8 mouse cellular contexts compared by ENCODE assay signal in genomic region chr19:5636571-5637041, GRCm38 (mm10). TPM values are rescaled to one million over a fixed set of nuclear protein-coding genes. Genes with fewer than 3 reads are reported as not detected.
DNase-seq lines count a peak whose midpoint lies in the region; ATAC-seq and TF ChIP-seq lines count a peak whose summit lies in the region.

No protein-coding gene starts in this region.

- H3K4me1 ChIP-seq in embryonic facial prominence, embryonic 11.5 days (ENCODE audit: control insufficient read depth, insufficient read depth, low read length): peaks cover 6% of the 10 kb centered on the region
- peaks cover 18% of the 10 kb centered on the region for H3K4me1 ChIP-seq in limb, embryonic 14.5 days (ENCODE audit: control insufficient read depth, insufficient read depth, low read length)

- peak overlapping the region; percentile 93 for H3K4me2 ChIP-seq in embryonic facial prominence, embryonic 11.5 days (ENCODE audit: low read depth, low read length)
- peak overlapping the region; percentile 95 for H3K4me2 ChIP-seq in limb, embryonic 14.5 days (replicated peaks; ENCODE audit: low read depth, low read length, severe bottlenecking)

- WGBS in embryonic facial prominence, embryonic 11.5 days: 43% methylated on average over 12 of the region's 12 CpGs
- 34% methylated on average over 12 of the region's 12 CpGs for WGBS in limb, embryonic 14.5 days

- peak overlapping the region; percentile 91 for H3K9ac ChIP-seq in embryonic facial prominence, embryonic 11.5 days (replicated peaks; ENCODE audit: low read length)
- peak overlapping the region; percentile 88 for H3K9ac ChIP-seq in limb, embryonic 14.5 days (ENCODE audit: low read depth, low read length, severe bottlenecking)

- H3K27ac ChIP-seq in embryonic facial prominence, embryonic 11.5 days (replicated peaks; ENCODE audit: low read depth, low read length): peak overlapping the region; percentile 86
- peak overlapping the region; percentile 86 for H3K27ac ChIP-seq in limb, embryonic 14.5 days (replicated peaks; ENCODE audit: low read depth, low read length)

- intact Hi-C loops in heart, postnatal 10 days (cut with DNase I): no loop called here

- TF ChIP-seq POLR2A in limb, embryonic 14.5 days (IDR thresholded peaks at IDR 0.05; ENCODE audit: borderline replicate concordance, extremely low read depth, insufficient read depth, insufficient read length): no peak

- ATAC-seq in embryonic facial prominence, embryonic 11.5 days (replicated peaks; ENCODE audit: insufficient number of reproducible peaks, low FRiP score, low TSS enrichment, low read depth): 0 out of 2 replicates have a peak, but pooled peaks have one; percentile 12
- no peak for ATAC-seq in limb, embryonic 14.5 days (ENCODE audit: low FRiP score, low read depth)
- ATAC-seq in monocyte, adult 5-6 weeks (replicated peaks; ENCODE audit: insufficient number of reproducible peaks, low FRiP score, low TSS enrichment, poor library complexity, severe bottlenecking): peak; percentile 6
- ATAC-seq in megakaryocyte-erythroid progenitor cell, adult 5-6 weeks (replicated peaks; ENCODE audit: low FRiP score, low TSS enrichment, poor library complexity, severe bottlenecking): no peak

- peak overlapping the region; percentile 49 for H3K4me3 ChIP-seq in embryonic facial prominence, embryonic 11.5 days (ENCODE audit: low read depth, low read length)
- H3K4me3 ChIP-seq in limb, embryonic 14.5 days (replicated peaks; ENCODE audit: low read length): peak overlapping the region; percentile 82

- peak; percentile 48 for DNase-seq in layer of hippocampus, adult 9-10 months (ENCODE audit: low spot score)
- DNase-seq in layer of hippocampus, postnatal 25 days (ENCODE audit: extremely low spot score in 1 of 2, low spot score in 1 of 2): no peak
- DNase-seq in embryonic facial prominence, embryonic 11.5 days (ENCODE audit: low spot score): no peak
- peak; percentile 55 to 70 for DNase-seq in heart, postnatal 10 days
- peak; percentile 33 for DNase-seq in limb, embryonic 14.5 days (ENCODE audit: low spot score)
- DNase-seq in thymus, postnatal 36 days: no peak

- H3K27me3 ChIP-seq in embryonic facial prominence, embryonic 11.5 days (ENCODE audit: control insufficient read depth, insufficient read depth, low read length): no peaks in the 10 kb centered on the region
- H3K27me3 ChIP-seq in limb, embryonic 14.5 days (ENCODE audit: control insufficient read depth, insufficient read depth, low read length): no peaks in the 10 kb centered on the region

- H3K36me3 ChIP-seq in embryonic facial prominence, embryonic 11.5 days (replicated peaks; ENCODE audit: control insufficient read depth, insufficient read depth, low read depth, low read length): peaks cover 7% of the 10 kb centered on the region
- H3K36me3 ChIP-seq in limb, embryonic 14.5 days (ENCODE audit: control insufficient read depth, insufficient read depth, low read length): peaks cover 31% of the 10 kb centered on the region

- no peaks in the 10 kb centered on the region for H3K9me3 ChIP-seq in embryonic facial prominence, embryonic 11.5 days (replicated peaks; ENCODE audit: control insufficient read depth, low read length)
- H3K9me3 ChIP-seq in limb, embryonic 14.5 days (ENCODE audit: control insufficient read depth, low read length): no peaks in the 10 kb centered on the region

RNA-seq across cellular contexts. Expression of gene Rela, which starts 0.7 kb away (rescaled TPM):
- 10 to 100 TPM; 20.6 to 22.0 TPM for total RNA-seq in layer of hippocampus, postnatal 25 days (2021)
- 37.0 and 39.1 TPM in 2 replicates for polyA plus RNA-seq in embryonic facial prominence, embryonic 11.5 days (2014; fragmentation: Nextera tagmentation; extraction: Ambion mirVana)
- 10 to 100 TPM; 32.6 to 38.2 TPM for total RNA-seq in heart, postnatal 10 days (2021)
- 59.8 and 88.7 TPM in 2 replicates for polyA plus RNA-seq in limb, embryonic 14.5 days (2012; rRNA removed)
- polyA plus RNA-seq in limb, embryonic 14.5 days (2014; fragmentation: Nextera tagmentation; extraction: Ambion mirVana): 54.8 and 57.2 TPM in 2 replicates
- 58.6 to 89.7 TPM (median 73.2 TPM) in 3 replicates for total RNA-seq in monocyte, adult 5-6 weeks (2017)
- total RNA-seq in megakaryocyte-erythroid progenitor cell, adult 5-6 weeks (2014; fragmentation: Nextera tagmentation): 64.8 and 66.0 TPM in 2 replicates
- 36.1 and 49.7 TPM in 2 replicates for total RNA-seq in megakaryocyte-erythroid progenitor cell, adult 5-6 weeks (2017)

RNA-seq across cellular contexts. Expression of gene Kat5, which starts 26.6 kb away (rescaled TPM):
- 10 to 100 TPM; 83.1 to 87.8 TPM for total RNA-seq in layer of hippocampus, postnatal 25 days (2021)
- polyA plus RNA-seq in embryonic facial prominence, embryonic 11.5 days (2014; fragmentation: Nextera tagmentation; extraction: Ambion mirVana): 28.9 and 32.2 TPM in 2 replicates
- total RNA-seq in heart, postnatal 10 days (2021): 10 to 100 TPM; 34.2 to 43.5 TPM
- polyA plus RNA-seq in limb, embryonic 14.5 days (2012; rRNA removed): 115 and 127 TPM in 2 replicates
- 27.4 and 34.6 TPM in 2 replicates for polyA plus RNA-seq in limb, embryonic 14.5 days (2014; fragmentation: Nextera tagmentation; extraction: Ambion mirVana)
- 65.5 to 109 TPM (median 99.2 TPM) in 3 replicates for total RNA-seq in monocyte, adult 5-6 weeks (2017)
- total RNA-seq in megakaryocyte-erythroid progenitor cell, adult 5-6 weeks (2014; fragmentation: Nextera tagmentation): 46.2 and 55.6 TPM in 2 replicates
- total RNA-seq in megakaryocyte-erythroid progenitor cell, adult 5-6 weeks (2017): 60.7 and 86.1 TPM in 2 replicates

RNA-seq across cellular contexts. Expression of gene Sipa1, which starts 26.9 kb away (rescaled TPM):
- 10 to 100 TPM; 15.3 to 16.1 TPM for total RNA-seq in layer of hippocampus, postnatal 25 days (2021)
- 12.4 and 13.2 TPM in 2 replicates for polyA plus RNA-seq in embryonic facial prominence, embryonic 11.5 days (2014; fragmentation: Nextera tagmentation; extraction: Ambion mirVana)
- total RNA-seq in heart, postnatal 10 days (2021): 10 to 100 TPM; 44.2 to 49.6 TPM
- 62.5 and 86.0 TPM in 2 replicates for polyA plus RNA-seq in limb, embryonic 14.5 days (2012; rRNA removed)
- polyA plus RNA-seq in limb, embryonic 14.5 days (2014; fragmentation: Nextera tagmentation; extraction: Ambion mirVana): 27.9 and 29.1 TPM in 2 replicates
- 83.5 to 149 TPM (median 83.8 TPM) in 3 replicates for total RNA-seq in monocyte, adult 5-6 weeks (2017)
- total RNA-seq in megakaryocyte-erythroid progenitor cell, adult 5-6 weeks (2014; fragmentation: Nextera tagmentation): 44.7 and 51.2 TPM in 2 replicates
- total RNA-seq in megakaryocyte-erythroid progenitor cell, adult 5-6 weeks (2017): 16.4 and 16.5 TPM in 2 replicates

RNA-seq across cellular contexts. Expression of gene Rnaseh2c, which starts 34.9 kb away (rescaled TPM):
- total RNA-seq in layer of hippocampus, postnatal 25 days (2021): 10 to 100 TPM; 67.6 to 85.2 TPM
- polyA plus RNA-seq in embryonic facial prominence, embryonic 11.5 days (2014; fragmentation: Nextera tagmentation; extraction: Ambion mirVana): 156 and 157 TPM in 2 replicates
- total RNA-seq in heart, postnatal 10 days (2021): 10 to 100 TPM; 63.6 to 76.0 TPM
- 101 and 103 TPM in 2 replicates for polyA plus RNA-seq in limb, embryonic 14.5 days (2012; rRNA removed)
- polyA plus RNA-seq in limb, embryonic 14.5 days (2014; fragmentation: Nextera tagmentation; extraction: Ambion mirVana): 95.5 and 107 TPM in 2 replicates
- total RNA-seq in monocyte, adult 5-6 weeks (2017): 71.5 to 138 TPM (median 136 TPM) in 3 replicates
- total RNA-seq in megakaryocyte-erythroid progenitor cell, adult 5-6 weeks (2014; fragmentation: Nextera tagmentation): 173 and 247 TPM in 2 replicates
- total RNA-seq in megakaryocyte-erythroid progenitor cell, adult 5-6 weeks (2017): 72.8 and 97.8 TPM in 2 replicates

RNA-seq across cellular contexts. Expression of gene Map3k11, which starts 51.9 kb away (rescaled TPM):
- 10 to 100 TPM; 17.4 to 21.1 TPM for total RNA-seq in layer of hippocampus, postnatal 25 days (2021)
- 13.1 and 14.6 TPM in 2 replicates for polyA plus RNA-seq in embryonic facial prominence, embryonic 11.5 days (2014; fragmentation: Nextera tagmentation; extraction: Ambion mirVana)
- total RNA-seq in heart, postnatal 10 days (2021): 10 to 100 TPM; 41.3 to 47.8 TPM
- polyA plus RNA-seq in limb, embryonic 14.5 days (2012; rRNA removed): 30.1 and 38.9 TPM in 2 replicates
- polyA plus RNA-seq in limb, embryonic 14.5 days (2014; fragmentation: Nextera tagmentation; extraction: Ambion mirVana): 19.0 and 20.7 TPM in 2 replicates
- 41.8 to 57.5 TPM (median 46.8 TPM) in 3 replicates for total RNA-seq in monocyte, adult 5-6 weeks (2017)
- total RNA-seq in megakaryocyte-erythroid progenitor cell, adult 5-6 weeks (2014; fragmentation: Nextera tagmentation): 17.8 and 18.3 TPM in 2 replicates
- total RNA-seq in megakaryocyte-erythroid progenitor cell, adult 5-6 weeks (2017): 10.9 and 15.8 TPM in 2 replicates

Comparison
In these comparisons a context has a peak if more than half of its experiments do, and no peak if none do; other contexts are left out.
1. DNase-seq: peak in layer of hippocampus, adult 9-10 months (single experiment), heart, postnatal 10 days (2 of 2) and limb, embryonic 14.5 days (single experiment); none in layer of hippocampus, postnatal 25 days (0 of 2), embryonic facial prominence, embryonic 11.5 days (single experiment) and thymus, postnatal 36 days (0 of 2).
2. ATAC-seq: peak in embryonic facial prominence, embryonic 11.5 days (single experiment) and monocyte, adult 5-6 weeks (single experiment); none in limb, embryonic 14.5 days (single experiment) and megakaryocyte-erythroid progenitor cell, adult 5-6 weeks (single experiment).